Mouse (Mus musculus): ENCODE results near the gene Morc2a. TPM values are rescaled to one million over a fixed set of nuclear protein-coding genes. Genes with fewer than 3 reads are reported as not detected.

The Morc2a gene
- total RNA-seq, 2 experiments from 2014 or later = 18.4 to 20.3 TPM

DNA sequence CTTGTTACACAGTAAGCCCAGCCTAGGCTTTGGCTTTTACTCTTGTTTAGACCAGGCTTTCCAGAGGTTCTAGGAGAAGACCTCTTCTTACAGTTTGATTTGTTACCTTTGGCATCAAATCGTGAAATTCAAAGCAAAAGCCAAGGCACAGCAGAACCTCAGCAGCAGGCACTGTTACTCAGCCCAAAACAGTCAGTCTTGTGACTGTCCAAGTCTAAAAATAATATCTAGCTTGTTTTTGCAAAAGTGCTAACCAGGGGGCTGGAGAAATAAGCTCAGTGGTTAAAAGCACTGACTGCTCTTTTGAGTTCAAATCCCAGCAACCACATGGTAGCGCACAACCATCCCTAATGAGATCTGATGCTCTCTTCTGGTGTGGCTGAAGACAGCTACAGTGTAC, 37.9 kb downstream of the Morc2a start:
- no peak for TF ChIP-seq CTCF (IDR thresholded peaks at IDR 0.05)
- Histone ChIP-seq H3K4me3 (no peak overlapping the region), H3K27ac (peak overlapping the region; percentile 61)
- intact Hi-C loops (cut with DNase I) = no loop called here
- no peak for DNase-seq

DNA sequence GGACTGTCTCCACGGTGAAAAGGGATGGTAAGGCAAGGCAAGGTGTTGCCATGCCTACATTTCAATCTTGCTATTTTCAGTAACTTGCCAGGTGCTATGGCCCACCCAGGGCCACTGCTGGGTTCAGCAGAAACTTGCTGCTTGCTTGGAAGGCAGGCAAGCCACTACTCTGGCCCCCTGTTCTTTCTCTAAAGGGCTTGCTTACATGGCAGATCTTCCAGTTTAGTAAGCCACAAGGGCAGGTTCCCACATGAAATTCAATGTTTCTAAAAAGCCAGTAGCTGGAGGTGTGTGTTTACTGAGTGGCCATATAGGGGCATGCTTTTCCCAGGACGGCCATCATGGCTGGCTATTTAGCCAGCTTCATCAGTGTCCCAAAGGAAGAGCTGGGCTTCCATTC, 42.8 kb downstream of the Morc2a start:
- Histone ChIP-seq H3K4me3 (no peak overlapping the region), H3K27ac (no peak overlapping the region)
- TF ChIP-seq CTCF (IDR thresholded peaks at IDR 0.05) = no peak
- intact Hi-C loops (cut with DNase I) = no loop called here
- DNase-seq = no peak

DNA sequence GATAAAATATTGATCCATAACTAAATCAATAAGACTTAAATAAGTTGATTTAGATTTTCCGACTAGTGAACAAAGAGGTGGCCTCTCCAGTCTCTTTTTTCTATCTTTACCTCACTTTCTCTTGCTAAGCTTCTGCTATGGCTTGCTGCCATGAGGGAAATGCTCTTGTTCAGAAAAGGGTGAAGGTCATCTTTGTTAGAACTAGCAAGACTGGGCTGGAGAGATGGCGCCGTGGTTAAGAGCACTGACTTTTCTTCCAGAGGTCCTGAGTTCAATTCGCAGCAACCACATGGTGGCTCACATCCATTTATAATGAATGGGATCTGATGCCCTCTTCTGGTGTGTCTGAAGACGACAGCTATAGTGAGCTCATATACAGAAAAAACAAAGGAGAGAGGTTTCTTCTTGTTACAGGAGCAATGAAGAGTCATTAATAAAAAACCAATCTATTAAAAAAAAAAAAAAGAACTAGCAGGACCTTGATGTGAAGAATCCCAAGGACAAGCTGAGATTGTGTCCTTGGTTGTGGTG, 47.2 kb downstream of the Morc2a start:
- intact Hi-C loops (cut with DNase I) = no loop called here
- H3K27ac ChIP-seq = no peak overlapping the region
- peak; percentile 21; the same call in 1 of the 2 replicates for TF ChIP-seq CTCF (IDR thresholded peaks at IDR 0.05)
- no peak for DNase-seq
- H3K4me3 ChIP-seq = no peak overlapping the region

DNA sequence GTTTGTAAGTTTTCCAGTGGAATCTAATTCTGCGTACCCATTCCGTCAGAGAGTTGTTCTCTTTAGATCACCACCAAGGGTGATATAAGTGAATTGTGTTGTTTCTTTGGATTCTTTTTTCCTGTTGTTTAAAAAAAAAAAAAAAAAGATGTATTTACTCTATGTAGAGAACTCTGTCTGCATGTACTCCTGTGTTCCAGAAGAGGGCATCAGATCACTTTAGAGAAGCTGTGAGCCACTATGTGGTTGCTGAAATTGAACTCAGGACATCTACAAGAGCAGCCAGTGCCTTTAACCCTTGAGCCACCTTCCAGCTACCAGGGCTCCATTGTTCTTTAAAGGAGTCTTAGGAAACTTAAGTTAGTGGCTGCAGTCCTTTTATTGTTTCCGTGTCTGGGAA, 48.5 kb downstream of the Morc2a start:
- no peak overlapping the region for H3K4me3 ChIP-seq
- no peak for DNase-seq

DNA sequence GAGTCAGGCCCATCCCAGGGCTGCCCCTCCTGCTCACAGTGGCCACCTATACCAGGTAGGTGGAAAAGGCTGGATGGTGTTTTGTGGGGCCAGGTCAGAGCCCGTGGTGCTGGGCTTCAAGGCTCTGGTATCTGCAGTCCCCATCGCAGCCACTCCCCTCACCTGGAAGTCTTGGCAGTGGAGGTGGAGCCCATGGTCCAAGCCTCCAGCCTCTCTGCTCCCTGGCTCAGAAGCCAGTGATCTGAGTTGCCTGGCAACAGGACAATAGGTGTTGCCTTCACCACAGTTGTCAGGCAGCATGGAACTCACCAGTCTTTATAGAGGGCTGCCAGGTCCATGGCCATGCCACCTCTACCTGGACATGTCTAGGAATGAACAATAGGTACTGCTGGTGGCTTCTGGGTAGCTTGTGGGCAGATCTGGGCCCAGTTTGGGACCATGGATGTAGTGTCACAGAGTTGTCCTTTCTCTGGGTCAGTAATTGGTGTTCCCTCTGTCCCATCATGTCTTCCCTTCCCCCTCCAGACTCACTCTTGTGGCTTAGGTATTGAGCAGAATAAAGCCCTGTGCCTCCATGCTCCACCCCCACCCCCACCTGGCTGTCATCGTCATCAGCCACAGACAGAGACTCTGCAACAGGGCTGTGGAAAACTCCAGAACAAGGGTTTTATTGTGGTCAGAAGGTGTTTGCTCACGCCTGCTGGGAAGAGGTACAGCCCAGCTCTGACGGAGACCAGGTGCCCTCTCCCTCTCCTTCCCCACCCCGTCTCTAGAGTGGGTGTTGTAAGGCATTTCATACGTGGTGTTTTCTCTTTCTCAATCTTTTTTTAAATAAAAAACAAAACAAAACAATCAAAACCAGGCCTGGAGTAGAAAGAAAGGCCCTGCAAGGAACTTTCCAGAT, 54.4 kb downstream of the Morc2a start:
- no peak overlapping the region for H3K27ac ChIP-seq
- TF ChIP-seq CTCF (IDR thresholded peaks at IDR 0.05) = no peak
- no peak overlapping the region for H3K4me3 ChIP-seq
- no peak for DNase-seq
- intact Hi-C loops (cut with DNase I) = no loop called here

More for the DNA sequence above, 48.5 kb downstream of the Morc2a start:
- intact Hi-C loops (cut with DNase I) = no loop called here
- peak; percentile 20; the same call in 1 of the 2 replicates for TF ChIP-seq CTCF (IDR thresholded peaks at IDR 0.05)
- H3K27ac ChIP-seq = no peak overlapping the region

DNA sequence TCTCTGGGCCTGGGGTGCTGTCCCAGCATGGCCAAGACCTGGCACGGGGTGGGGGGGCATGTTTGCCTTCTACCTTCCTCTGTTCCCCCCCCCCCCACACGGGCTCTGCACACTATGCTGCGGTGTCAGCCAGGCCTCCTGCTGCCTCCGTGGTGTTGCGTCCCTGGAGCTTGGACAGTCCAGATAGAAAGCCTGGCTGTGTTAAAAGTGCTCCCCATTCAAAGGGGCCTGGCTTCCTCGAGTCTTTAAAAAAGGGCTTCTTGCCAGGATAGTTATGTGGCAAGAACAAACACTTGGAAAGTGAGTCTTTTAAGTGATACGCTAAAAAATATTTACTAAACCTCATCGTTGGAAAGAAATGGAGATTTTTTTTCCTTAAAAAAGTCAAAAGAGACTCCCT, 55.4 kb downstream of the Morc2a start:
- intact Hi-C loops (cut with DNase I) = no loop called here
- TF ChIP-seq CTCF (IDR thresholded peaks at IDR 0.05) = no peak
- Histone ChIP-seq H3K27ac (no peak overlapping the region), H3K4me3 (no peak overlapping the region)
- no peak for DNase-seq

DNA sequence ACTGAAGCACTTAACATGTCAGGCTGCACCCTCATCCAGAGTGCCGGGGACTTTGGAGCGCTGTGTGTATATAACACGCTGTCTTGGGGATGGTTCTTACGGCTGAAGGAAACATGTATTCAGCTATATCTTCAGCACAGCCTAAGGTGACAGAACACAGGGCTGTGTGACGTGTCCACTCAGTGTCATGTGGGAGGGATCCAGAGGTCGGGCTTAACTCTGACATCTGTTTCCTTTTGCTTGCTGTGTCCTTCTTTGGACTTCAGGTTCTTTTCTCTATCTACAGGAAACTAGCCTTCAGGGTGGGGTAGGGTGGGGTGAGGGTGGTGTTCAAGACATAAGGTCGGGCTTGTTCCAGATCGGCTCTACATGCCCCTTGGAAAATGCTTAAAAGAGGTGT, 58.1 kb downstream of the Morc2a start:
- DNase-seq = no peak
- no peak overlapping the region for H3K27ac ChIP-seq
- no peak for TF ChIP-seq CTCF (IDR thresholded peaks at IDR 0.05)
- intact Hi-C loops (cut with DNase I) = no loop called here
- no peak overlapping the region for H3K4me3 ChIP-seq

DNA sequence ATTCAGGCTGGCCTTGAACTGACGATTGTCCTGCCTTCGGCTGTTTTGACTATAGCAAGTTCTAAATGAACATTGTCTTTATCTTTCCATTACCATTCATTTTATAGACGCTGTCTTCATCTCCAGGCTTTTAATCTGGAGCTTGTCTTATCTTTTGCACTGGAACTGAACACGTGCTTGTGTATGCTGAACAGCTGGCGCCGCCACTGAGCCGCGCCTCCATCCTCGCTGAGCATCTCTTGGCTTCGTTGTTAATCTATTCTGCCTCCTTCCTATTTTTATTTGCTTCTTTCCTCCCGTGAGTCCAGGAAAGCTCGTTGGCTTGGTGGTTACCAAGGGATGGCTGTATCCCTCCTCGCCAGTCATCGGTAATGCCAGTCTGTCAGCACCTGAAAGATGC, 61.2 kb downstream of the Morc2a start:
- intact Hi-C loops (cut with DNase I) = loop anchor here (5.0 kb wide), 1 partner anchor 212 kb away; no protein-coding TSS in a partner anchor
- DNase-seq = no peak
- H3K4me3 ChIP-seq = no peak overlapping the region
- H3K27ac ChIP-seq = no peak overlapping the region
- no peak for TF ChIP-seq CTCF (IDR thresholded peaks at IDR 0.05)

DNA sequence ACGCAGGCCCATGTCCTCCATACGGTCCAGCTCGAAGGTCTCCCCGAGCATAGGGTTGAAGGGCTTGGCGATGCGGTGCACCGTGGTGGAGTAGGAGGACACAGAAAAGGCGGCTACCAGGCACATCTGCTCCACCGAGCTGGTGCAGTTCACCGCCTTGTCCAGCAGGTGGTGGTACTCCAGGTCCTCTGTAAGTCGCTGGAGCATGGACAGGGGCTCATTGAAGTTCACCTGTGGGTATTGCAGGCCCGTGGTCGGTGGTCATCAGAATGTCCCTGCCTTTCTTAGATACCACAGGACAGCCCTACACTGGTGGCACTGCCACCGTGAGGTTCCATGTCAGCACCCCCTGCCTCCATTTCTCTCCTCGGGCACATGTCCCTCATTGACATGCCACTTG, 65.5 kb downstream of the Morc2a start:
- peak; percentile 71 for DNase-seq
- Histone ChIP-seq H3K27ac (no peak overlapping the region), H3K4me3 (no peak overlapping the region)
- TF ChIP-seq CTCF (IDR thresholded peaks at IDR 0.05) = peak; percentile 91
- intact Hi-C loops (cut with DNase I) = loop anchor here (1.0 to 5.0 kb wide), 2 partner anchors 72 to 208 kb away; no protein-coding TSS in a partner anchor

DNA sequence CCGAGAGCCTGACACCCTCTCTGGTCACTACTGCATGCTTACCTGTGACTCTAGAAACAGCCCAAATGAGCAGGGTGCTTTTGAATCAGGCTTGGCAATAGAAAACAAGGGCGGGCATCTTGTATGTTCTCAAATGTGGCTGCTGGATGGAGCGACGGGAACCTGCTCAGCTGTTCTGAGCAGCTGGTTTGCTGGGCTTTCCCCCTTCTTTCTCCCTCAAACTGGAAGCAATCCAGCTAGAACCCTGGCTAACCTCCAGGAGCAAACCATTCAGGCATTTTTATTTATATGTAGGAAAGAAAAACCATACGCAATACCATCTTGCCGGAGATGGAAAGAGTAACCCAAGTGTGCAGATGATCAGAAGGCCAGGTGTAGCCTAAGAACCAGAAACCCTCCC, 67.7 kb downstream of the Morc2a start:
- TF ChIP-seq CTCF (IDR thresholded peaks at IDR 0.05) = no peak
- DNase-seq = no peak
- Histone ChIP-seq H3K27ac (no peak overlapping the region), H3K4me3 (no peak overlapping the region)
- intact Hi-C loops (cut with DNase I) = no loop called here

DNA sequence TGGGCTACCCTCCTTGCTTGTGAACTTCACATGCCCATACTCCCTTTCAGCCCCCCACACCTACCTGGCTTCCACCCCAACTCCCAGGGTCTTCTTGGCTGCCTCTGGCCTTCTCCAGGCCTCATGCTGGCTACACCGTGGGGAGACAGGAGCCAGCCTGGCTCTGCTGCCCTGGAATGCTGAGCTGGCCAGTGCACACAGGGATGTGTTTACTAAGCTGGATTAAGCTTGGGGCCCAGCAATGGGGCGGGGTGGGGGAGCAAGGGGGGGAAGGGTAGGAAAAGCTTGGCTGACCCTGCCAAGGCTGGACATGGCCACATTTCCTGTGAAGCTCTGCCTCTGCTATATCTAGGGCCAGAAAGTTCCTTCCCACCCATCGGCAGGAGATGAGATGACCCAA, 73.0 kb downstream of the Morc2a start:
- Histone ChIP-seq H3K27ac (no peak overlapping the region), H3K4me3 (no peak overlapping the region)
- DNase-seq = no peak
- TF ChIP-seq CTCF (IDR thresholded peaks at IDR 0.05) = no peak
- intact Hi-C loops (cut with DNase I) = no loop called here

DNA sequence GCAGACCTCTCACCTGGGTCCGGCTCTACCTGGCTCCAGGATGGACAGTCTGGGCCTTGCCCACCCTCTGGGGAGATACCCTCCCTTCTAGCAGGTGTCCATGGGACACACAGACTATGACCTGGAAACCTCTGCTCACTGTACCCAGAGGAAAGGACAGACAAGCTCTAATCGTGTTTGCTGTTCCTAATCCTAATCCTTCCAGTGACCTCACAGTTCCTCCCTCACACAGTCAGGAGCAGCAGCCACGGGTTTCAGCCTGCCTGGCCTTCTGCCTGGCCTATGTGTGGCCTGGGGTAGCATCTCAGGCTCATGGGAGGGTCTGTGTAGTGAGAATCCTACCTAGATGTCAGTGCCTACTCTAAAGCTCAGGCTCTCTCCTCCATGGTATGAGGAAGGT, 73.9 kb downstream of the Morc2a start:
- DNase-seq = no peak
- TF ChIP-seq CTCF (IDR thresholded peaks at IDR 0.05) = no peak
- intact Hi-C loops (cut with DNase I) = no loop called here
- Histone ChIP-seq H3K27ac (no peak overlapping the region), H3K4me3 (no peak overlapping the region)

DNA sequence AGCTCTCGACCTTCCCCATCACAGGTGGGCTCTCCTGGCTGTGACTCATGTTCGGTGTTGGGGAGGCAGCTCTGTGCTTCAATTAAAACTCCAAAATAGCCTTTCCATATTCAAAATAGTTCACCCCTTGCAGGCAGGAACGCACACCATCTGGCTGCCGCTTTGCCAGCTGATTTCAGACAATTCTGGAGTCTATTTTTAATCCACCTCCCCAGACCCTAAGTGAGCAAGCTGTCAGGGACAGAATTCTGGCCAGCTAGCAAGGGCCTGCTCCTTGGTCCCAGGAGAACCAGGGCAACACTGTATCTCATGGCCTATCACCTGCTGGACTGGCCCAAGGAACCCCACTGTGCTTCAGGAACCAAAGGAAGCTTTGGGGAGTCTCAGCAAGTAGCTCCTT, 74.9 kb downstream of the Morc2a start:
- intact Hi-C loops (cut with DNase I) = no loop called here
- H3K4me3 ChIP-seq = no peak overlapping the region
- no peak for DNase-seq
- H3K27ac ChIP-seq = no peak overlapping the region
- no peak for TF ChIP-seq CTCF (IDR thresholded peaks at IDR 0.05)
